Mouse (Mus musculus) heart, embryonic 14.5 days (tissue): Measurements from ENCODE around the gene Gm21985. TPM values are rescaled to one million over a fixed set of nuclear protein-coding genes. Genes with fewer than 3 reads are reported as not detected.
A peak's percentile ranks its signal among the peaks of the same experiment; 100 is the strongest.

Experiments used
- ATAC-seq: fragments of 200-750 bp; cut with Nextera tagmentation; 2 replicates; pipeline ENCODE4 v1.8.0; 2017; ENCODE audit warnings: low read depth, moderate TSS enrichment; ENCODE audit not compliant: insufficient number of reproducible peaks, insufficient read depth, low FRiP score
- H3K27ac ChIP-seq, 2 experiments: fragments of 200-500 bp in 1 of 2; fragments of 300-500 bp in 1 of 2; sonication (generic) in 1 of 2; replicated peaks in 1 of 2; 2 replicates each; pipeline ENCODE4 v1.5.1; 2012 to 2014; ENCODE audit warnings: low read depth in 2 of 2, low read length in 2 of 2, control low read depth in 1 of 2, mild to moderate bottlenecking in 1 of 2, mixed read lengths in 1 of 2; ENCODE audit not compliant: control insufficient read depth in 1 of 2, insufficient read depth in 1 of 2
- H3K27me3 ChIP-seq: fragments of 300-500 bp; sonication (generic); 2 replicates; pipeline ENCODE4 v1.6.1; 2014; ENCODE audit warnings: mild to moderate bottlenecking, low read length, control low read depth; ENCODE audit not compliant: control insufficient read depth, insufficient read depth
- H3K36me3 ChIP-seq: fragments of 300-500 bp; sonication (generic); 2 replicates; pipeline ENCODE4 v1.6.1; 2014; ENCODE audit warnings: mild to moderate bottlenecking, control low read depth, low read length, mixed read lengths; ENCODE audit not compliant: control insufficient read depth, insufficient read depth
- H3K4me1 ChIP-seq, 2 experiments: fragments of 200-500 bp in 1 of 2; fragments of 300-500 bp in 1 of 2; sonication (generic) in 1 of 2; 2 replicates each; pipeline ENCODE4 v1.6.1; 2012 to 2014; ENCODE audit warnings: low read length in 2 of 2, control low read depth in 1 of 2, mixed read lengths in 1 of 2; ENCODE audit not compliant: control insufficient read depth in 2 of 2, insufficient read depth in 2 of 2
- H3K4me2 ChIP-seq: fragments of 300-500 bp; sonication (generic); 2 replicates; pipeline ENCODE4 v1.6.1; 2014; ENCODE audit warnings: mild to moderate bottlenecking, low read length
- H3K4me3 ChIP-seq, 2 experiments: fragments of 200-500 bp in 1 of 2; fragments of 300-500 bp in 1 of 2; sonication (generic) in 1 of 2; 2 replicates each; pipeline ENCODE4 v1.5.1; 2012 to 2014; ENCODE audit warnings: low read length in 2 of 2, mild to moderate bottlenecking in 2 of 2, control low read depth in 1 of 2, low read depth in 1 of 2, moderate library complexity in 1 of 2; ENCODE audit not compliant: control insufficient read depth in 1 of 2, insufficient read depth in 1 of 2
- H3K9ac ChIP-seq: fragments of 300-500 bp; sonication (generic); 2 replicates; pipeline ENCODE4 v1.6.1; 2014; ENCODE audit warnings: mild to moderate bottlenecking, low read length
- H3K9me3 ChIP-seq: fragments of 300-500 bp; sonication (generic); 2 replicates; pipeline ENCODE4 v1.6.1; 2016; ENCODE audit warnings: low read length, control low read depth; ENCODE audit not compliant: control insufficient read depth
- WGBS: fragments of 180-500 bp; shearing (Covaris S2); extraction: QIAGEN DNeasy Blood & Tissue Kit; methylation state at CpG from one replicate; pipeline ENCODE4 v1.1.7; 2014; 5-methylcytosine and 5-hydroxymethylcytosine counted together
- polyA plus RNA-seq: library from polyadenylated mRNA; unstranded; fragments of >200 nt; fragmentation: Nextera tagmentation; extraction: Ambion mirVana; gene quantifications from 2 replicates; pipeline ENCODE4 v1.2.1, GENCODE M21; 2014

The Gm21985 gene
- polyA plus RNA-seq, 1 experiment from 2014 or later = not detected

DNA sequence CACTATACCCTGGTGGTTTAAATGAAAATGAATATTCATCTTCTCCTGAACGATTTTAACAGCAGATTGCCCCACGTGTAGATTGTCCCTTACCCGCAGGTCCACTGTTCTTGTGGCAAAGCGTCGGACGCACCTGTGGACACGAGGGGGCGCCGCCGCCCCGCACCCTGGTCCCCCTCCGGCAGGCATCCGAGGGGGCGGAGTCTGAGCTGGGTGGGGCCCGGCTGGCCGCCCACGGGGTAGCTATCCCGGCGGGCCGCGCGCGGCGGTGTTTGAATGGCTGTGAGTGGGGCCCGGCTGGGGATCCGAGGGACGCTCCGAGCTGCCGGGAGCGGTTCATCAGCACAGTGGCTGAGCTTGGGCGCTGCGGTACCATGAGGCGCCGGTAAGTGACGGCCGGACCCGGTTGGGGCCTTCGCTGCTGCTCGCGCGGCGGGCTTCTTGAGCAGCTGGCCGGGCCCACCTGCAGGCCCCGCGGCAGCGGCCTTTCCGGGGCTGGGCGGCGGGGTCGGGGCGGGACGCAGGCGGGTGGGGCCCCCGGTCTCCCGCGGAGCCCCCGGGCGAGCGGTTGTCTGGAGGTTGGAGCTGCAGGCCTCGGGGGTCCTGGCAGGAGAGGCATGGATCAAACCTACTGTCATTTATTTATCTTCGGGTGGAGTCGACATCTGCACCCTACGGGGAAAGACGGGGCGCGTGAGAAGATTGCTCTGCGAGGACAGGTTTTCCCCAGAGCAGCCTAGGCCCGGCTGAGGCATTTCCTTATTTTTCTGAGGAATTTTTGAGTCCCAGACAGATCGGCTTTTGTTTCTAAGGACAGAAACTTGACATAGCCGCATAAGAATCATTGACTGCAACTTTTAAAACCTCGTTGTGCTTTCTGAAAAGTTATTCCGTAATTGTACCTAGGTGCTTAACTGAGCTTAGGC, 113.1 kb downstream of the Gm21985 start, which contains the start of gene Katnbl1:
Katnbl1 (plus strand) TSS at position 239 of the 926 bp plus-strand sequence.
- Histone ChIP-seq H3K36me3 (no peaks in the 10 kb centered on the region), H3K4me1 (peaks cover 0 to 7% of the 10 kb centered on the region in 2 experiments; a peak in 2 of 4 replicates), H3K4me2 (peak within 1 kb of the TSS; percentile 78), H3K4me3 (peak within 1 kb of the TSS; percentile 76 to 93), H3K27ac (peak within 1 kb of the TSS; percentile 63 to 83), H3K9ac (peak within 1 kb of the TSS; percentile 96), H3K27me3 (no peaks in the 10 kb centered on the region), H3K9me3 (no peaks in the 10 kb centered on the region)
- WGBS = under 1% methylated on average over 72 of the region's 72 CpGs
- peak; percentile 99 for ATAC-seq

DNA sequence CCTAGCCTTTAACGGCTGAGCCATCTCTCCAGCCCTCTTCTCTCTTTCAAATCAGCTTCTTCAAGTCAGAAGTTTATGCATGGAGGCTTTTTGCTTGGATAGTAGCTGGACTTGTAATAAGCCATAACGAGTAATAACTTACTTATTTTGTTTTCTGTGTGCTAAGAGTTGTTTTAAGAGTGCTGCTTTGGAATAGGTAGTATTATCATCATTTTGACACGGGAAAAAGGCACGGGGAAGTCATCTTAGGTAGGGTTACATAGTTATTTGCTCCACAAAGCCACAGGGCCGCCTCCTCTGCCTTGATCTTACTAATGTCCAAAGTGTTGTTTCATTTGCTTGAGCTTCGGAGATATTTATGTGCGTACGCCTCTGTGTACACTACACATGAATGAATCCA, 114.0 kb downstream of the Gm21985 start:
- Histone ChIP-seq H3K27ac (0 out of 4 replicates have a peak overlapping the region, but pooled peaks of 1 of the 2 experiments have one; percentile 83), H3K4me1 (peaks cover 0 to 7% of the 10 kb centered on the region in 2 experiments; a peak in 2 of 4 replicates), H3K4me3 (peak overlapping the region; percentile 76 to 93; a peak in 3 of 4 replicates), H3K9ac (peak overlapping the region; percentile 96), H3K4me2 (peak overlapping the region; percentile 78), H3K36me3 (no peaks in the 10 kb centered on the region), H3K27me3 (no peaks in the 10 kb centered on the region), H3K9me3 (no peaks in the 10 kb centered on the region)
- WGBS = 47% methylated on average over 8 of the region's 8 CpGs
- ATAC-seq = no peak

DNA sequence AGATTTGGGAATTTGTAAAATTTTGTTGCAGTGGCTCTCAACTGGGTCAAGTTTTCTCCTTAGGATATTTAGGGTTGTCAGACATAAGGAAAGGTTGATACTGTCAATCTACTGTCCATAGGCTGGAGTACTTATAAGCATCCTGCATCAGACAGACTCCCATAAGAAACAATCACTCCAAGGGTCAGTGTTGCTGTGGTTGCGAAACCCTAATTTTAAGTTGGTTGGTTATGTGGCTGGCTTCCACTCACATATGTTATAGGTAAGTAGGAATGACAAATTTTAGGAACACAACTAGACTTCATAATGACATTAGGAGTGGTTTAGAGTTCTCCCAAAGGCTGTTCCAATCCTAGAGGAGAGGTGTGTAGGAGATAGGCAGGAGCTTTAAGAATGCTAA, 115.1 kb downstream of the Gm21985 start:
- Histone ChIP-seq H3K4me2 (no peak overlapping the region), H3K27ac (no peak overlapping the region)
- 94% methylated on average over 1 of the region's 1 CpGs for WGBS

DNA sequence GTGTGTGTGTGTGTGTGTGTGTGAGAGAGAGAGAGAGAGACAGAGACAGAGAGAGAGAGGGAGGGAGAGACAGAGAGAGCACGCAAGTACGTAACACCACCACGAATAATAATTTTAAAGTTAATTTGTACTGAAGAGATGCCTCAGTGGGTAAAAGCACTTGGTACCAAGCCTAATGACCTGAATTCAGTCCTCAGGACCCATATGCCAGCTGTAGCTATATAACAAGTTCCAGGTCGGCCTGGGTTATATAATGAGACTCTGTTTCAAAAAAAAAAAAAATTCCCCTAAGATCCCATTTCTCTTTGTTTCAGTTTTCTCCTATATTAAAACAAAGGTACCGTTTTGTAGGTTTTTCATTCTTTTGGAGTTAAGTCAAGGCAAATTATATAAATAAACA, 124.7 kb downstream of the Gm21985 start:
- ATAC-seq = no peak
- Histone ChIP-seq H3K4me2 (no peak overlapping the region), H3K4me1 (peaks cover 0 to 12% of the 10 kb centered on the region in 2 experiments; a peak in 2 of 4 replicates), H3K36me3 (no peaks in the 10 kb centered on the region), H3K27me3 (no peaks in the 10 kb centered on the region), H3K9me3 (no peaks in the 10 kb centered on the region), H3K27ac (no peak overlapping the region), H3K9ac (no peak overlapping the region), H3K4me3 (no peak overlapping the region)
- 92% methylated on average over 5 of the region's 5 CpGs for WGBS

More for the DNA sequence above, 115.1 kb downstream of the Gm21985 start:
- Histone ChIP-seq H3K4me3 (no peak overlapping the region), H3K9me3 (no peaks in the 10 kb centered on the region), H3K4me1 (peaks cover 0 to 7% of the 10 kb centered on the region in 2 experiments; a peak in 2 of 4 replicates), H3K9ac (no peak overlapping the region), H3K27me3 (no peaks in the 10 kb centered on the region), H3K36me3 (no peaks in the 10 kb centered on the region)
- ATAC-seq = no peak

DNA sequence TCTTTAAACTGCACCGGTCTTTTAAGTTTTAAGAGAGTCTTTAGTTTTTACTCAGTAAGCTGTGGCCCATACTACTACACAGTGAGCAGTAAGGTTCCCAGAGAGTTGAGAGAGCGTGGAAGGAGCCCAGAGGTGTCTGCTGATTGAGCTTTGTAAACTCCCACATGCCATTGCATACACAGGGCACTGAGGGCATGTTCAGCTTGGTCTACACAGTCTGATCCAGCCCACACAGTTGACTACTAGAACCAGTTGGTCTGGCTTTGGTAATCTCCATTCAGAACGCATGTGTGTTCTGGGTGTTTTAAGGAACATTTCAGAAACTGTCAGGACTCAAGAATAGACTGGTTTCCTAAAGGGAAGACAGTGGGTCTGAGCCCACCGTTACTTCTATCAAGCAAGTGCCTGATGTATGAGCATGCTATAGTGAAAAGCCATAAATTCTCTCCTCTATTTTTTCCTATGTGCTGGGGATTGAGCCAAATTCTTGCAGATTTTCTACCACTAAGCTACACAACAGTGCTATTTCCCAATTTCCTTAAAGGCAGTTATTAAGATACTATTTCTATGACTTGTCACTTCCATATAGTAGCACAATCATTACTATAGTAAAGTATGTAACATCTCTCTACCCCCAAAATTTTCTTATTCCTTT, 125.4 kb downstream of the Gm21985 start:
- WGBS = 84% methylated on average over 4 of the region's 4 CpGs
- no peaks in the 10 kb centered on the region for H3K36me3 ChIP-seq
- H3K9me3 ChIP-seq = no peaks in the 10 kb centered on the region

DNA sequence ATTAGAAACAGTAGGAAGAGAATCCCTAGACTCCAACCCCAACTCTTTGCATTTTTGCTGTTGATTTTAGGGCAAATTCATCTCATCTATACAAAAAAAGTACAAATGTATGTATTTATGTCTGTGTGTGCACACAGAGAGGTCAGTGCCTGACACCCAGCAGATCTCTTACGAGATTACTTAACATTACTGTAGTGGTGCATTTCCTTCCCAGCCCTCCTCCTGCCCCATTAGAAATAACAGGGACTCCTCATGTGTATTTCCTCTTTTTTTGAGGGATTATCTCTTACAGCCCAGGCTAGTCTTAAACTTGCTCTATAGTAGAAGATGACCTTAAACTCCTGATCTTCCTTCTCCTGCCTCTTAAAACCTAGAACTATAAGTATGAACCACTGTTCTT, 126.6 kb downstream of the Gm21985 start:
- H3K9me3 ChIP-seq = no peaks in the 10 kb centered on the region
- peaks cover 0 to 18% of the 10 kb centered on the region in 2 experiments; a peak in 2 of 4 replicates for H3K4me1 ChIP-seq
- no peak overlapping the region for H3K4me2 ChIP-seq
- no peaks in the 10 kb centered on the region for H3K27me3 ChIP-seq
- H3K27ac ChIP-seq = no peak overlapping the region
- no peak overlapping the region for H3K4me3 ChIP-seq
- no peaks in the 10 kb centered on the region for H3K36me3 ChIP-seq
- H3K9ac ChIP-seq = no peak overlapping the region
- ATAC-seq = no peak
- 81% methylated on average over 1 of the region's 1 CpGs for WGBS

More for the DNA sequence above, 125.4 kb downstream of the Gm21985 start:
- Histone ChIP-seq H3K4me2 (no peak overlapping the region), H3K27me3 (no peaks in the 10 kb centered on the region), H3K4me1 (peaks cover 0 to 14% of the 10 kb centered on the region in 2 experiments; a peak in 2 of 4 replicates), H3K4me3 (no peak overlapping the region), H3K27ac (no peak overlapping the region), H3K9ac (no peak overlapping the region)
- no peak for ATAC-seq

DNA sequence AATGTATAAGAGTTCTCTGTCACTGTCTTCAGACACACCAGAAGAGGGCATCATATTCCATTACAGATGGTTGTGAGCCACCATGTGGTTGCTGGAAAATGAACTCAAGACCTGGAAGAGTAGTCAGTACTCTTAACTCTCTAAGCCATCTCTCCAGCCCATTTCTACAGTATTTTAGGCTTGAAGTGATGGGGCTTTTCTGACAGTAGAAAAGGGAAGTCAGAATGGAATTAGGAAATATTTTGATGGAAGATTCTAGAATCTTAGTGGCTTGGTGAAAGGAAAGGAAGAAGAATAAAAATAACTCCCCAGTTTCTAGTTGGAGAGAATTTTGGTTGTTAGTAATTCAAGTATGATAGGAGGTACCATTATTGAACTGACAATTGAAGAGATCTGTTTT, 127.8 kb downstream of the Gm21985 start:
- H3K9ac ChIP-seq = no peak overlapping the region
- H3K4me2 ChIP-seq = no peak overlapping the region
- no peak overlapping the region for H3K27ac ChIP-seq
- H3K36me3 ChIP-seq = no peaks in the 10 kb centered on the region
- peaks cover 0 to 24% of the 10 kb centered on the region in 2 experiments; a peak in 2 of 4 replicates for H3K4me1 ChIP-seq
- no peak for ATAC-seq
- H3K4me3 ChIP-seq = no peak overlapping the region
- H3K9me3 ChIP-seq = no peaks in the 10 kb centered on the region
- no peaks in the 10 kb centered on the region for H3K27me3 ChIP-seq
